Mouse (Mus musculus): ENCODE data around the gene Doc2a. TPM values are rescaled to one million over a fixed set of nuclear protein-coding genes. Genes with fewer than 3 reads are reported as not detected.

Gene Doc2a
- polyA plus RNA-seq, 1 experiment from 2014 or later, result 0.15 TPM

DNA sequence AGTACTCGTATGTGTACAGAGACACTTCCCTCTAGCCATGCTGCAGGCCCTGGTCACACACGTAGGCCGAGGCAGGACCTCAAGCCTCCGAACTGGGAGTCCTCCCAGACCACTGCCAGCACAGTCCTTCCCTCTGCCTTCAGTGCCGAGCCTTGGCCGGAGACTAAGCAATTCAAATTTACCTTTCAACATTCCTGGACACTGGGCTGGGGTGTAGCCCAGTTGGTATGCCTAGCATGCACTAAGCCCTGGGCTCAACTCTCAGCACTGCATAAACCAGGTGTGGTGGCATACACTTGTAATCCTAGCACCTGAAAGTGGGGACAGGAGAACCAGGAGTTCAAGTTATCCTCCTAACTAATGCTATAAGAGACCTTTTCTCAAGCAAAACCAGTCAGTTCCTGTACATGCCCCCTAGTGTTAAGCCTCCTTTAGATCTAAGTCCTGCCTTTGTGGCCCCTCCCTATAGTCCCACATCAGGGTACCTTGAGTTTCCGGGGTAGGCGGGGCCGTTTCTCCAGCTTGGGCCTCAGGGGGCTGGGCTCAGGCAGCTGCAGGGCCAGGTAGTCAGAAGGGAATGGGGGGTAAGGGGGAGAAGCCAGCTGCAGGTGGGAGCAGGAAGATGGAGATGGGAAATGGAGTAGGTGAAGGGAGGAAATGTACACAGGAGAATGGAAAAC is 9.7 kb downstream of the Doc2a start:
- H3K27ac ChIP-seq (replicated peaks), result peak overlapping the region; percentile 40; the same call in 1 of the 2 replicates
- ATAC-seq (ENCODE audit: low FRiP score, low TSS enrichment) (no peak), DNase-seq (ENCODE audit: low spot score) (peak; percentile 41)

DNA sequence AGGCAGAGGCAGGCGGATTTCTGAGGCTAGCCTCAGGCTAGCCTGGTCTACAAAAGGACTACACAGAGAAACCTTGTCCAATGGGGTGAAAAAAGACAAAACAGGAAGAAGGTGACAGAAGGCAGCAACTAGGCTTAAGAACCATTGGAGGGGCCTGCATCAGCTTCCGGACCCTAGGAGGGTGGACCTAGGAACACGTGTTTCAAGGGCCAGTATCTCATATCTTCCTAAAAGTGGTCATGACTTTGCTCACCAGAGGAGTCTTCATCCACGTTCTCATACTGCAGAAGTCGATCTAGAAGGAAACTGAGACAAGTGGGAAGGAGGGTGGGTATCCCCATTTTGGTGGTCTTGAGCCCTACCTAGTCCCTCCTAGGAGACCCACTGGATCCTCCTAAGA is 13.8 kb downstream of the Doc2a start:
- no peak for TF ChIP-seq CTCF (IDR thresholded peaks at IDR 0.05; ENCODE audit: low read depth)
- no peak for TF ChIP-seq EP300 (optimal IDR thresholded peaks at IDR 0.05)
- Histone ChIP-seq H3K27me3 (ENCODE audit: control insufficient read depth, insufficient read depth, low read length) (no peaks in the 10 kb centered on the region), H3K4me3 (ENCODE audit: low read depth, low read length) (peak overlapping the region; percentile 67), H3K9me3 (ENCODE audit: control insufficient read depth, low read length) (no peaks in the 10 kb centered on the region), H3K4me2 (replicated peaks; ENCODE audit: low read depth) (peak overlapping the region; percentile 55), H3K27ac (replicated peaks) (no peak overlapping the region), H3K9ac (ENCODE audit: low read length) (peak overlapping the region; percentile 65), H3K4me1 (replicated peaks; ENCODE audit: control insufficient read depth, insufficient read depth) (peaks cover 5% of the 10 kb centered on the region; the same call in 1 of the 2 replicates), H3K36me3 (ENCODE audit: control insufficient read depth, insufficient read depth, low read length) (no peaks in the 10 kb centered on the region; the same call in 1 of the 2 replicates)
- no peak for ATAC-seq (ENCODE audit: low FRiP score, low TSS enrichment)
- WGBS, result 56% methylated on average over 5 of the region's 5 CpGs
- no peak for DNase-seq (ENCODE audit: low spot score)

More for the DNA sequence above, 9.7 kb downstream of the Doc2a start:
- no peaks in the 10 kb centered on the region for H3K27me3 ChIP-seq (ENCODE audit: control insufficient read depth, insufficient read depth, low read length)
- no peak overlapping the region for H3K9ac ChIP-seq (ENCODE audit: low read length)
- TF ChIP-seq EP300 (optimal IDR thresholded peaks at IDR 0.05) (no peak), CTCF (IDR thresholded peaks at IDR 0.05; ENCODE audit: low read depth) (peak; percentile 26)
- H3K4me1 ChIP-seq (replicated peaks; ENCODE audit: control insufficient read depth, insufficient read depth), result no peaks in the 10 kb centered on the region
- peaks cover 16% of the 10 kb centered on the region for H3K36me3 ChIP-seq (ENCODE audit: control insufficient read depth, insufficient read depth, low read length)
- WGBS, result 60% methylated on average over 9 of the region's 9 CpGs
- H3K9me3 ChIP-seq (ENCODE audit: control insufficient read depth, low read length), result no peaks in the 10 kb centered on the region
- H3K4me3 ChIP-seq (ENCODE audit: low read depth, low read length), result no peak overlapping the region
- no peak overlapping the region for H3K4me2 ChIP-seq (replicated peaks; ENCODE audit: low read depth)

DNA sequence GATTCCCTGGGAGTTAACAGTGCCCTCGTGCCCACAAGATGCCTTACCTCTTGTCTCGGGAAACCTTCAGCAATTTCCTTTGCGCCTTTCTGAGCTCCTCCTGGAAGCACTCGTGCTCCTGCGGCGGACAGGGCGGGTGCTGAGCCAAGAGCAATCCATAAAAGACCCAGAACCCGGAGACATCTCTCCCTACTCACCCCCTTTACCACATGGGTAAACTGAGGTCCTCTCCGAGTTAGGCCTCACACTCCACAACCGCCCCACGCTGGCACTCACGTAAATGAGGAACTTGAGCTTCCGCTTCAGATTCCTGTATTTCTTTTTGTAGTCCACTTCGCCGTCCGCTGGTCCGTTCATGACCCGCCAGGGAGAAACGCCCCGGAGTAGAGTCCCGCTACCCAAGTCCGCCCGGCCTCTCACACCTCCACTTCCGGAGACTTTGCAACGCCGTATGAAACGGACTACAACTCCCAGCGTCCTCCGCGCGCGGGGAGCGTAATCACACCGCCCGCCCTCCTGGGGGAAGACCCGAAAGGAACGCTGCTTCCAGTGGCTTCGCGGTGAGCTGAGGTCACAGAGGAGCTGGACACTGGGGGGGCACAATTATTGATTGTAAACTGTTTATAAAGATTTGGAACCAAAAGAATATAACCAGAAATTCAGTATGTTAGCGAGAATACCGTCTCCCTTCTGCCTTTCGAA is 14.4 kb downstream of the Doc2a start, which contains the start of gene Hirip3:
TSS of gene Hirip3 (plus strand) at position 544 of the 702 bp plus-strand sequence.
- peak; percentile 94 for ATAC-seq (ENCODE audit: low FRiP score, low TSS enrichment)
- Histone ChIP-seq H3K9ac (ENCODE audit: low read length) (peak within 1 kb of the TSS; percentile 65), H3K4me2 (replicated peaks; ENCODE audit: low read depth) (peak within 1 kb of the TSS; percentile 55), H3K4me3 (ENCODE audit: low read depth, low read length) (peak within 1 kb of the TSS; percentile 67), H3K27me3 (ENCODE audit: control insufficient read depth, insufficient read depth, low read length) (no peaks in the 10 kb centered on the region), H3K4me1 (replicated peaks; ENCODE audit: control insufficient read depth, insufficient read depth) (peaks cover 5% of the 10 kb centered on the region; the same call in 1 of the 2 replicates), H3K27ac (replicated peaks) (peak within 1 kb of the TSS; percentile 35), H3K36me3 (ENCODE audit: control insufficient read depth, insufficient read depth, low read length) (peaks cover 3% of the 10 kb centered on the region), H3K9me3 (ENCODE audit: control insufficient read depth, low read length) (no peaks in the 10 kb centered on the region)
- under 1% methylated on average over 42 of the region's 42 CpGs for WGBS
- DNase-seq (ENCODE audit: low spot score), result peak; percentile 96
- no peak for TF ChIP-seq CTCF (IDR thresholded peaks at IDR 0.05; ENCODE audit: low read depth)
- TF ChIP-seq EP300 (optimal IDR thresholded peaks at IDR 0.05), result no peak

DNA sequence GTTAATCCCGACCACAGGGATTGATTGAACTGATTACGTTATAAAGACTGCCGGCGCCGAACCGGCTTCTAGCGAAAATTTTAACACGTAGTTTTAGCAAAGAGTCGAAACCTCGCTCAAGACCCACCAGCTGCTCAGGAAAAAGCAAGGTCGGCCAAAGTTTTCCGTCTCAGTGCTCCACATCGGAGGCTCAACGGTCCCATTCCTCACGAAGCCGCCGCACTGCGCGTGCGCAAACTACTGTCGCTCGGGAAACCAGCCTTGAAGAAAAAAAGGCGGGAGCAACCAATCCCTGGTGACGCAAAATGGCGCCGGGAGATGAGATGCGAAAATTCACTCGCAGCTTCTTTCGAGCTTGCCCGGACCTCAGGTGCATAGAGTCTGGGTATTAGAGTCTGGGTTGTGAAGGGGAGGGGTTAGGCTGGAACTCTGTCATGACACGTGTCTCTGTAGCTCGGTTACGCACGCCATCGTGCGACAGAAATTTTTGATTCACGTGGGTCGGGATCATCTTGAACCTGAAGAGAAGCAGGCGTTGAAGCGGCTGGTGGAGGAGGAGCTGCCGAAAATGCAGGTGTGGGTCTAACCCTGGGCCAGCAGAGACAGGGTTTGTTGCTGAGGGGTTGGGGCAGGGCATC is 15.1 kb downstream of the Doc2a start, which contains the start of gene Ino80e:
TSS of gene Ino80e (minus strand) at position 231 of the 638 bp plus-strand sequence.
- H3K4me3 ChIP-seq (ENCODE audit: low read depth, low read length), result peak within 1 kb of the TSS; percentile 67
- WGBS, result under 1% methylated on average over 41 of the region's 41 CpGs

DNA sequence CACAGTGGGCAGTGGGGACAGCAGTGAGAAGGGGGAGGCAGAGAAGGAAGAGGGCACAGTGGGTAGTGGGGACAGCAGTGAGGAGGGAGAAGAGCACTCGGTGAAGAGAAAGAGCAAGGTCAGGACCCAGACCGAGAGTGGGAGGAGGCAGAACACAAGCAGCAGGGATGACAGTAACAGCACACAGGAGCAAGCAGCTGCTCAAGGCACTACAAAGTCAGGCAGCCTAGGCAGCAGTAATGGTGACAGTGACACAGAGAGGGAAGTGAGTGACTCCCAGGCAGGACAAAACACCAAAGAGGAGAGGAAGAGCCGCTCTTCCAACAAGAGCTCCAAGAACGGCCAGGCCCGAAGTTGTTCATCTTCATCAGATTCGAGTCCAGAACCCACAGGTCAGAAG is 16.6 kb downstream of the Doc2a start:
- ATAC-seq (ENCODE audit: low FRiP score, low TSS enrichment) (no peak), DNase-seq (ENCODE audit: low spot score) (no peak)
- TF ChIP-seq CTCF (IDR thresholded peaks at IDR 0.05; ENCODE audit: low read depth) (no peak), EP300 (optimal IDR thresholded peaks at IDR 0.05) (no peak)
- WGBS, result 55% methylated on average over 6 of the region's 6 CpGs
- peaks cover 14% of the 10 kb centered on the region for H3K36me3 ChIP-seq (ENCODE audit: control insufficient read depth, insufficient read depth, low read length)
- peak overlapping the region; percentile 55; the same call in 1 of the 2 replicates for H3K4me2 ChIP-seq (replicated peaks; ENCODE audit: low read depth)
- H3K4me1 ChIP-seq (replicated peaks; ENCODE audit: control insufficient read depth, insufficient read depth), result peaks cover 5% of the 10 kb centered on the region; the same call in 1 of the 2 replicates
- H3K4me3 ChIP-seq (ENCODE audit: low read depth, low read length), result no peak overlapping the region
- H3K27me3 ChIP-seq (ENCODE audit: control insufficient read depth, insufficient read depth, low read length), result no peaks in the 10 kb centered on the region
- H3K27ac ChIP-seq (replicated peaks), result no peak overlapping the region
- no peaks in the 10 kb centered on the region for H3K9me3 ChIP-seq (ENCODE audit: control insufficient read depth, low read length)
- no peak overlapping the region for H3K9ac ChIP-seq (ENCODE audit: low read length)

More for the DNA sequence above, 15.1 kb downstream of the Doc2a start, which contains the start of gene Ino80e:
- H3K9ac ChIP-seq (ENCODE audit: low read length), result peak within 1 kb of the TSS; percentile 65
- peak; percentile 94 for DNase-seq (ENCODE audit: low spot score)
- no peaks in the 10 kb centered on the region for H3K27me3 ChIP-seq (ENCODE audit: control insufficient read depth, insufficient read depth, low read length)
- H3K27ac ChIP-seq (replicated peaks), result peak within 1 kb of the TSS; percentile 35
- H3K9me3 ChIP-seq (ENCODE audit: control insufficient read depth, low read length), result no peaks in the 10 kb centered on the region
- H3K36me3 ChIP-seq (ENCODE audit: control insufficient read depth, insufficient read depth, low read length), result peaks cover 10% of the 10 kb centered on the region
- peak within 1 kb of the TSS; percentile 55 for H3K4me2 ChIP-seq (replicated peaks; ENCODE audit: low read depth)
- TF ChIP-seq EP300 (optimal IDR thresholded peaks at IDR 0.05), result no peak
- peak; percentile 30; the same call in 1 of the 2 replicates for TF ChIP-seq CTCF (IDR thresholded peaks at IDR 0.05; ENCODE audit: low read depth)
- H3K4me1 ChIP-seq (replicated peaks; ENCODE audit: control insufficient read depth, insufficient read depth), result peaks cover 5% of the 10 kb centered on the region; the same call in 1 of the 2 replicates
- peak; percentile 74 for ATAC-seq (ENCODE audit: low FRiP score, low TSS enrichment)
